Mouse (Mus musculus): ENCODE measurements at regions not wholly inside any gene's neighbourhood (a gene's known extent, or its start where the extent isn't known, plus 50 kb on each side); places are given as distances from the start of the nearest gene placed in this dataset.

DNA sequence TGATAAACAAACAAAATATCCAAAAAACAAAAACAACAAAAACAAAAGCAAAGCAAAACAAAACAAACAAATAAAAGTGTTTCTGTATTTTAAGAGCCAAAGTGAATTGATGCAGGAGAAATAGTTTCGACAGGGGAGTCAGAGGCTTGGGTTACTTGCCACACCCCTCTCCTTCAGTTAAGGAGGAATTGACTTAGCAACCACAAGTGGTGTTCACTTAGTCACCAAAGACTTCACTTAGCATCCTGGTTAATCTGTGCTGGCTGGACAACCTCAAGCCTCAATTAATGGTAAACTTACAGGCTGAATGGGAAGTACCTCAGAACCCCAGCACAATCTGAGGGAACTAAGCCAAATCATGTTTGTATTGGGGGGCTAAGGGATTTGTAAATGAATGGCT lies 72.9 kb upstream of the Myom1 start:
- TF ChIP-seq UBTF (IDR thresholded peaks at IDR 0.05; ENCODE audit: borderline replicate concordance, insufficient read depth, low read depth, low read length) (no peak), POLR2AphosphoS2 (IDR thresholded peaks at IDR 0.05; ENCODE audit: low read length) (no peak), ZMIZ1 (IDR thresholded peaks at IDR 0.05; ENCODE audit: low read depth, low read length) (no peak), MYC (IDR thresholded peaks at IDR 0.05; ENCODE audit: low read depth, low read length) (no peak), EP300 (IDR thresholded peaks at IDR 0.05; ENCODE audit: low read depth in 1 of 2, low read length in 2 of 2) (no peak), CHD2 (IDR thresholded peaks at IDR 0.05; ENCODE audit: low read length) (no peak), SMC3 (IDR thresholded peaks at IDR 0.05; ENCODE audit: low read depth, low read length) (no peak), POLR2A (IDR thresholded peaks at IDR 0.05; ENCODE audit: control insufficient read depth in 1 of 2, insufficient read depth in 1 of 2, low read depth in 1 of 2, low read length in 2 of 2, poor library complexity in 1 of 2) (no peak), ZC3H11A (IDR thresholded peaks at IDR 0.05; ENCODE audit: low read depth, low read length) (no peak), NRF1 (IDR thresholded peaks at IDR 0.05; ENCODE audit: insufficient read depth, low read depth, low read length, poor library complexity, severe bottlenecking) (no peak), ZNF384 (IDR thresholded peaks at IDR 0.05; ENCODE audit: low read depth, low read length) (no peak), E2F4 (IDR thresholded peaks at IDR 0.05; ENCODE audit: borderline replicate concordance, low read depth, low read length) (no peak), BHLHE40 (IDR thresholded peaks at IDR 0.05; ENCODE audit: borderline replicate concordance, low read depth, low read length) (no peak), CTCF (IDR thresholded peaks at IDR 0.05 in 2 of 3, conservative IDR thresholded peaks at IDR 0.05 in 1 of 3; ENCODE audit: control insufficient read depth in 1 of 3, insufficient read depth in 1 of 3, low read depth in 2 of 3, low read length in 3 of 3, poor library complexity in 1 of 3, severe bottlenecking in 1 of 3) (no peak), POLR2AphosphoS5 (IDR thresholded peaks at IDR 0.05; ENCODE audit: borderline replicate concordance, low read depth, low read length) (no peak), TCF12 (IDR thresholded peaks at IDR 0.05; ENCODE audit: low read depth, low read length) (no peak), USF1 (IDR thresholded peaks at IDR 0.05; ENCODE audit: low read depth, low read length) (no peak), NELFE (IDR thresholded peaks at IDR 0.05; ENCODE audit: low read depth, low read length) (no peak)
- Histone ChIP-seq H3K27ac (ENCODE audit: control insufficient read depth, low read depth, low read length) (no peak overlapping the region), H3K79me2 (ENCODE audit: control insufficient read depth, insufficient read depth, low read length, poor library complexity) (no peaks in the 10 kb centered on the region), H3K27me3 (ENCODE audit: control insufficient read depth in 1 of 2, insufficient read depth in 2 of 2, low read length in 2 of 2) (no peaks in the 10 kb centered on the region), H3K4me1 (ENCODE audit: control insufficient read depth in 1 of 2, insufficient read depth in 2 of 2, low read length in 2 of 2) (peaks cover 0 to 3% of the 10 kb centered on the region in 2 experiments; a peak in 2 of 4 replicates), H3K36me3 (ENCODE audit: control insufficient read depth in 1 of 2, insufficient read depth in 2 of 2, low read length in 2 of 2) (no peaks in the 10 kb centered on the region), H3K9ac (ENCODE audit: control insufficient read depth, low read depth, low read length, poor library complexity, severe bottlenecking) (no peak overlapping the region), H3K9me3 (replicated peaks; ENCODE audit: insufficient read depth, low read length) (no peaks in the 10 kb centered on the region), H3K4me3 (ENCODE audit: control insufficient read depth in 1 of 2, insufficient read depth in 1 of 2, low read depth in 2 of 2, low read length in 2 of 2) (no peak overlapping the region)
- no peak for DNase-seq (ENCODE audit: low read depth, low spot score)

DNA sequence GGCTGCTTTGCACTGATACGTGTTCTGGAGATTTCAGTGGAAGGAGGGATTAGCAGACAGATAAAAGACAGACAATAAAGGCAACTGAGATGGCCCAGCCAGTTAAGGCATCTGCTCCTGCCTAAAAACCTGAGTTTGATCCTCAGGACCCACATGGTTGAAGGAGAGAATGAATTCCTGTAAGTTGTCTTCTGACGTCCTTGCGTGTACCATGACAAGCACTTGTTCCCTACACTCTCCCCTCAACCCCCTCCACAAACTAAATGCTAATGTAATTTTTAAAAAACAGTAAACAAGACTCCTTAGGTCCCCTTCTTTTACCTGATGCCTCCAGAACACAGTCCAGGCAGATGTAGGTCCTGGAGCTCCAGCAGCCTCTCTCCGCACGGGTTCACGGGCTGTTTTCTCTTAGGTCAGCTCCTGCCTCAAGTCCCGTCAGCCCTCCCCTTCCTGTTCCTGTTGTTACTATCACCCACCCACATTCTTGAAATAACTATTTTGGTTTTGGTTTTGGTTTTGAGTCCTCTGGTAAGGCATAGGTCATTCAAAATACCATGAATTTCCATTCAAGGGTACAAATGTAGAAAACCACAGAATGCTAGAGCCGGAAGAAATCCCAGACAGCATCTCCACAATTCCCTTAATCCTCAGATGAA lies 71.3 kb upstream of the Tgif1 start:
- H3K27me3 ChIP-seq (ENCODE audit: control insufficient read depth in 1 of 2, insufficient read depth in 2 of 2, low read length in 2 of 2) = peaks cover 0 to 2% of the 10 kb centered on the region in 2 experiments; a peak in 1 of 4 replicates

More for the DNA sequence above, 71.3 kb upstream of the Tgif1 start:
- Histone ChIP-seq H3K4me1 (ENCODE audit: control insufficient read depth in 1 of 2, insufficient read depth in 2 of 2, low read length in 2 of 2) (no peaks in the 10 kb centered on the region), H3K36me3 (ENCODE audit: control insufficient read depth in 1 of 2, insufficient read depth in 2 of 2, low read length in 2 of 2) (no peaks in the 10 kb centered on the region), H3K79me2 (ENCODE audit: control insufficient read depth, insufficient read depth, low read length, poor library complexity) (no peaks in the 10 kb centered on the region), H3K27ac (ENCODE audit: control insufficient read depth, low read depth, low read length) (no peak overlapping the region), H3K4me3 (ENCODE audit: control insufficient read depth in 1 of 2, insufficient read depth in 1 of 2, low read depth in 2 of 2, low read length in 2 of 2) (no peak overlapping the region; a peak in 1 of 4 replicates), H3K9me3 (replicated peaks; ENCODE audit: insufficient read depth, low read length) (no peaks in the 10 kb centered on the region), H3K9ac (ENCODE audit: control insufficient read depth, low read depth, low read length, poor library complexity, severe bottlenecking) (no peak overlapping the region)
- no peak for DNase-seq (ENCODE audit: low read depth, low spot score)
- TF ChIP-seq MEF2A (IDR thresholded peaks at IDR 0.05; ENCODE audit: extremely low read depth, insufficient replicate concordance, low read depth, low read length, poor library complexity, severe bottlenecking) = no peak
- no peak for TF ChIP-seq MYC (IDR thresholded peaks at IDR 0.05; ENCODE audit: low read depth, low read length)
- no peak for TF ChIP-seq USF2 (IDR thresholded peaks at IDR 0.05; ENCODE audit: borderline replicate concordance in 1 of 2, insufficient read depth in 1 of 2, low read depth in 1 of 2, low read length in 2 of 2)
- TF ChIP-seq ZC3H11A (IDR thresholded peaks at IDR 0.05; ENCODE audit: low read depth, low read length) = no peak
- TF ChIP-seq ZMIZ1 (IDR thresholded peaks at IDR 0.05; ENCODE audit: low read depth, low read length) = no peak
- no peak for TF ChIP-seq TCF12 (IDR thresholded peaks at IDR 0.05; ENCODE audit: low read depth, low read length)

Data from MEL (cell line).